Mouse (Mus musculus) cerebellum, postnatal 25 days (tissue): ENCODE data around the gene Cables2.

Experiments used
- DNase-seq, 2 experiments: peaks; one replicate each; pipeline ENCODE4 v3.0.0; 2021; ENCODE audit warnings: mixed read lengths in 2 of 2

Gene Cables2

DNA sequence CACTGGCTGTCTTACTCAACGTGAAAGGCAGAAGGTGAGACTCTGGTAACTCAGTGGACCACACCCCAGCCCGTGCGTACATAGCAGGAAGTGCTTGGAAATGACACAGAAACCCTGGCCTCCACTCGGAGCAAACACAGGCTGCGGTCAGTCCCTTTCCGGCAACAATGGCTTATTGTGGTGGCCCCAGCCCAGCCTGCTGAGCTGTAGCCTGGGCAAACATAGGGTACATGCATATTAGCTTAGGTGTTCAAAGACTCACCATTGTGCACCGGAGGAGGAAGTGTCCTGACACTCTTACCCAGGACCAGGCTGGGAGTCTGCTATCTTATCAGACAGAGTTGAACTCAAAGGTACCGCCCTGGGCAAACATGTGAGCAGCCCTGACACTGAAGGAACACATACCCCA, 3.6 kb upstream of the Cables2 start:
- DNase-seq, result no peak

DNA sequence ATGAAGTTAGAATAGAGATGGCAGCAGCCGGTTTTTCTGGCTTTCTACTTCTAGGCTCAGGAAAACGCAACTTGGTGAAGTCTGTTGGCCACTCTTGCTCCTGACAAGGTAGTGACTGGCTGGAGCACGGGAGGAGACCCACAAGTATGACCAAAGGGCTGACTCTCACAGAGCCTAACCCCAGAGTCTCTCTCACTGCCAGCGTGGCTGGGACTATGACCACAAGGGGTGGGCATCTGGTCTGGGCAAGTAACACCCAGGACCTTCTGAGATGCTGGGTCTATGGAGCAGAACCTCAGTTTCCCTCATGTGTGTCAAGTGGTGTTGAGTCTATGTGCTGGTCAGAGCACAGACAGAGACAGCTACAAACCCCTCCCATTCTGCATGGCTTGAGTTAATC, 3.1 kb upstream of the Cables2 start:
- DNase-seq, result no peak

DNA sequence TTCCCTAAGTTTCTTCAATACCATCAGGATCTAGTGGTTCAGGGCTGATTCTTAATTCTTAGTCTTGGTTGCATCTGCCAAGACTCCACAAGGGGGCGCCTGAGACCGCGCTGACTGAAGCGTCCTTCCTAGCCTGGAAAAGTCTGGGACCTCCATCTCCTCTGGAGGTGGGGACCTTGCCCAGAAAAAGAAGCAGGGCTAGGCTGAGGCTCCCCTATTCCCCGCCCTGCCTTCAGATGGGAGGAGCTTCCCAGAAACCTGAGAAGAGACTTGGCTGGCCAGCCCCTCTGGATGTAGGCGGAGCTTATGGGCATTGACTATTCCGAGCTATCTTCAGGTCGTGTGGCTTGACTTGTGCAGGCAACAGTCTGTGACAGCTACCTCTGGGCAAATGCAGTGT, 2.5 kb upstream of the Cables2 start:
- peak; percentile 83 to 87 for DNase-seq

DNA sequence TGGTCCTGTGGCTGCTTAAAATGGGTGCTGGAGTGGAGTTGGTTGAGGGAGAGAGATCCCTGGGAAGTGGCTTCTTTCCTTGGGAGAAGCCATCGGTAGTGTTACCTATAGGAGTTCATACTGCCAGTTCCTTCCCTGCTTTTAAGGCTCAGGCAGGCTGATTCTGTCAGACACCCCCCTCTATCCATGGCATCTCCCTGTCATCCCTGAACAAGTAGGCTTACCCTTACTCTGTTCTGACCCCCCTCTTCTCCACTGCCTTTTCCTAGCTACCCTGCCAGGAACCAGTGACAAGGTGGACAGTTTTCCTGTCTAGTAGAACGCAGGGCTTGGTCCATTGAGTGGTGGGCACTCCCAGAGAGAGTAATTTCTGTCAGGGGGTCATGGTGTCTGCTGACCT, 1.2 kb upstream of the Cables2 start:
- DNase-seq, result no peak

DNA sequence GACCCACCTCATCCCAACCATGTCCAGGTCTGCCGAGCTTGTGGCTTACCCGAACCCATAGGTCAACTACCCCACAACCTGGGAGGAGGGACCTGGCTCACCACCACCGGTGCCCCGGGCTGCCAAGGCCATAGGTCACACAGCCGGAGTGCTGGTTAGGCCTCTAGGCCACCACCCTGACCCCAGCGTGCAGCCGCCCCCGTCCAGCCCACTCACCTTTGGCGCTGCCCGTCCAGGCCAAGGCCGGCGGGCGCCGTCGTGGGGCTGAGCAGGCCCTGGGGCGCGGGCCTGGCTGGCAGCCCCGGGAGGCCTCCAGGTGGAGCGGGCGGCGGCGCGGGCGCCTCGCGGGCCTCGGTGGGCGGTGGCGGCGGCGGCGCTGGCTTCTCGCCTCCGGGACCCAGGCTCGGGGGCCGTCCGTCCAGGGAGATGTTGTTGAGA, 393 bp downstream of the Cables2 start:
- DNase-seq, result no peak

DNA sequence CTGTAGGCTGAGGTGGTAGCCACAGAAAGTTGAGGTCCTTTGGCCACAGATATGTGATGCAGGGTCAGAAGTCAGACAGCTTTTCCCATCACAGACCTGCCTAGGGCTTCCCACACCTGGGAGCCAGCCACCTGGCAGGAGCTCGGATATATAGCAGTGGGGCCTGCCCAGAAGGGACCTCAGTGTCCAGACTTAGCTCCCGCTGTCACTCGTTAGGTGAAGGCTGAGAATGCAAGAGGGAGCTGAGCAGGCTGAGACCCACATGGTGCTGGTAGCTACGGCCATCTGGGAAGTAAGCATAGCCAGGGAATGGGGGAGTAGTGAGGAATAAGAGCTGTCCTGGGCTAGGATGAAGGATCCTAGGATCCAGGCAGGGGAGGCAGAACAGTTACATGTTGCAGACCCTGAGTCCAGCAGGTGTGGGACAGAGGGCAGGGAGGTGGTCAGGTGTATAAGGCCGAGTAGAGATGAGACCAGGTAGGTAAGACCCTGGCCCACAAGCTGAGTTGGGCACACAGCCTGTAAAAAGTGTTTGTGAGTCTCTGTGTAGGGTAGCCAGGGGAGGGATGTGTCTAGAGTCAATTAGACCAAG, 1.4 kb downstream of the Cables2 start:
- DNase-seq, result peak in 1 of 2 experiments; percentile 31

DNA sequence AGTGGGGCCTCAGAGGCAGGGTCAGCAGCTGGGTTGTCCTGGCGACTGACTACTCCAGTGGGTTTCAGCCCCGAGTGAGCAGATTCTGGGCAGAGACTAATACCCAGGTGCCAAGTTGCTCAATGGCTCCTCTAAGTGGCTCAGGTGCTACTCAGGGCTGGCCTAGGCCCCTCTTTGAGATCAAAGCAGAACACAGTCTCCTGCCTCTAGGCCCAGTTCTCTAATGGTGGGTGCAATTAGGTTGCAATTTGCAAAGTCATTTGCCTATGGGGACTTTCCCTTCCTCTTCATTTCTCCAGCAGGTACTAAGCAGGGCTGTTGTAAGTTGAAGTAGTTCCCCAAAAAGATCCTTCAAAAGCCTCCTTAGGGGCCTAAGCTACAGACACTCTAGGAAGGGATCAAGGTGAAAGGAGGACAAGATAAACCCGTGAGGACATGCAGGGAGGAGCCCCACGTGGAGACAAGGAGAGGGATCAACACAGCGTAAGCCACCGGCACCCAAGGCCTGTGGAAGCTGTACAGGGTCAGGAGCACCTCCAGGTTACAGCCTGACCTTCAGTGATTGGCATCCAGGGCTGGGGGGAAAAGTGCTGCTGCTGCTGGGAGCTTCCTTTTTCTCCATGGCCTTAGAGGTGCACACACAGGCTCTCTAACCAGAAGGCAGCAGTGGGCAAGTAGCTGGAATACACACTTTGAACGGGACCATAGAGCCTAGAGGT, 2.6 kb downstream of the Cables2 start:
- no peak for DNase-seq

DNA sequence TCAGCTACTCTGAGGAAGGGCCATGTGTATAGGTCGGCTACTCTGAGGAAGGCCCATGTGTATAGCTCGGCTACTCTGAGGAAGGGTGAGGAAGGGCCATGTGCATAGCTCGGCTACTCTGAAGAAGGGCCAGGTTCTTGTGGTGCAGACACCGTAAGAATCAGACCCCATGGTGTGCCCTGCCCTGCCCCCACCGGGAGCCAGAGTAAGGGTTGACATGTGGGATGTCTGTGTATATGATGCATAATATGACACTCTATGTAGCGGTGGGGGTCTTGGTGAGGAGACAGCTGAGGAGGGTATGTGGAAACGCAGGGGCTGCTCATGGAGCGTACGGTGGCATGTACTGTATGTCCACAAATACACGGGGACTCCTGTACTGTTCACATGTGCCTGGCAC, 4.0 kb downstream of the Cables2 start:
- DNase-seq, result no peak

DNA sequence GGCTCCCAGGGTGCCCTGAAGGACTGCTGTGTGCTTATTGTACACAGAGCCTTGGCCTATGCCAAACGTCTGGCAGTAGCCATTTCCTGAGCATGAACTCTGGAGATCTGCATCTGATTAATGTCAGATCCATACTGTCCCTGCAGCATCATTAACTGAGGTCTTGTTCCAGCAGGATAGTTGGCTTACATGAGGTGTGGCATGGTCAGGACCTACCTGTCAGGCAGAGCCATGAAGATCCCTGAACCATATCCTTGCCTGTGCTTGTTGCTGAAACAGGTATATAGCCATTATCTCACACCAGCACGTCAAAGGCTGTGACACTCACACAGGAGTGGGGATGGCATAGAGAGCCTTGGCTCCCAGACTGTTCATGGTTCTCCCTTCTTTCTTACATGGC, 5.3 kb downstream of the Cables2 start:
- DNase-seq, result no peak

DNA sequence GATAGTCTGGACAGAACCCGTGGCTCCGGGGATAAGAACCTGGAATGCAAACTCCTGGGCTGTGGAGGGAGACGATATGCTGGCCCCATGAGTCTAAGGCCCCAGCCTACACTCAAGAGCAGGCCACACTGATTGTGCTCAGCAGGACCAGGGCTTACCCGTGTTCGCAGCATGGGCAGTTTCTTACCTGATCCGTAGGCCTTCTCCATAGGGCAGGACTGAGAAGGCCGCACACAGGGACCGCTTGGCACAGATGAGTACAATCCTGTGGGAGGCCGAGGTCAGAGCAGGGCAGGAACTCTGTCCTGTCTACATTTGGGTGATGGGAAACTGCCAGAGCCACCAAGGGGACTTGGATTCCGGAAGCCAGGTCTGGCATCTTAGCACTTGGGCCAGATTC, 10.4 kb downstream of the Cables2 start:
- peak in 1 of 2 experiments; percentile 6 for DNase-seq

DNA sequence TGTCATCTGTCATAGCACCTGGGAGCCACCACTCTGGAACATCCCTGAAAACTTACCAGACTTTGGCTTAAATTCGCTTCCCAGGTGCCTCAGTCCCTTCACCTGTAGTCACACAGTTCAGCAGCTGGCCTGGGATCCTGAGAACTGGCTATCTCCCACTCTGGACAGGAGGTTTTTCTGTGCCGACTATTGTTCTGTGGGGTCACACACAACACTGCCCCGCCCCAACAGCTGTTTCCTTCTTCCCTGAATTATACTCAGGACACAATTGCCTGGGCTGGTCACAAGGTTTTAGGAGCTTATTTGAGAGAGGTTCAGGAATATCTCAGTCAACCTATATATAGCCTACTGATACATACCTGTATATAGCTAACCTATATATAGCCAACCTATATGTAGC, 10.9 kb downstream of the Cables2 start:
- DNase-seq, result no peak

DNA sequence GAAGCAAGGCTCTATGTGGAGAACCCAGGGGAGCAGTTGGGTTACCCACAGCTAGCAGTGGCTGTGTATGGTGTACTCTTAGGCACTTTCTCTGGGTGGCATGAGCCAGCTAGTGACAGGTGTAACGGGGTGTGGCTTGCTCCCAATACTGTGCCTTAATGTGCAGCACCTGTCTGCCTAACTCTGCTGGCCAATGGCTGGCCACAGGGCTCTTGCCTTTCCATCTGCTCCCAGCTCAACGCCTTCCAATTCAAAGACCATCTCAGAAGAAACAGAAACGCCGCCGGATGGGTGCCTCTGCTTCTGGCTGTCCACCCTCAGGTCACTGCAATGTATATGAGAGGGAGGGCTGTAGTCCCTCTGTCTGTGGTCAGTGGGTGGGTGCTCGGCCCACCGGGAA, 11.4 kb downstream of the Cables2 start:
- DNase-seq, result peak in 1 of 2 experiments; percentile 36

DNA sequence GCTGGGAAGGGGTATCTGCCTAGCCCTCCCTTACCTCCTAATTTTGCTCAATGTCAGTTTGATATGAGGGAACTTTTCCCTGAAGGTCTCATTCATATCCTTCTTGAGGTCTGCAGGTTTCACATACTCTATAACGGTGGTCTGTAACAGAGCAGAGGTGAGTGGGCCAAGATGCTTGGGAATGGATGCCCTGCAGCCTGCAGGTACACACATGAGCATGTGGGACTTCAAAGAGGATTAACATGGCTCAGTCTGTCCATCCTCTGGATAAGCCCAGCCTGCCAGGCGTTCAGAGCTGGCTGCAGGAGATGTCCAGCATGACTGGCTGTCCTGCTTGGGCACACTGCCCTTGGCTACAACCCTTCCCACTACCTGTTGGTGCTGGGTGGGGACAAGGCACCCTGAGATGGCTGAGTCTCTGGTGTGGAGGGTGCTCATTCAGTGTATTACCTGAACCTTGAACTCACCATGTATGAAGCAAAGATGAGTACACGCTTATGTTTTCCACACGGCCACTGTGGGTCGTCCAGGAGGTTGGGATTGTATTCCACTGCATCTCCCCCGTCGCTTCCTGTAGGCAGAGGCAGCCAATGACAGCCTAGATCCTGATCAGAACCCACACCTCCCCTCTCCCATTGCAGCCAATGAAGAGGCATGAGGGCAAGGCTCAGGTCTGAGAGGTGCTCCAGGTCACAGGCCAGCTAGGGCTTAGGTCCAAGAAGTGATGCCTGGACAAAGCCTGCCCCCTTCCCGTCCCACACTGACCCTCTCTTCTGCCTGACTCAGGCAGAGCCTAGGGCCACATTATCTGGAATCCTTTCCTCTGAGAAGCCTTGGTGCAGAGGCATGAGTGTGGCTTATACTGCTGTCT, 12.5 kb downstream of the Cables2 start:
- peak in 1 of 2 experiments; percentile 7 for DNase-seq

DNA sequence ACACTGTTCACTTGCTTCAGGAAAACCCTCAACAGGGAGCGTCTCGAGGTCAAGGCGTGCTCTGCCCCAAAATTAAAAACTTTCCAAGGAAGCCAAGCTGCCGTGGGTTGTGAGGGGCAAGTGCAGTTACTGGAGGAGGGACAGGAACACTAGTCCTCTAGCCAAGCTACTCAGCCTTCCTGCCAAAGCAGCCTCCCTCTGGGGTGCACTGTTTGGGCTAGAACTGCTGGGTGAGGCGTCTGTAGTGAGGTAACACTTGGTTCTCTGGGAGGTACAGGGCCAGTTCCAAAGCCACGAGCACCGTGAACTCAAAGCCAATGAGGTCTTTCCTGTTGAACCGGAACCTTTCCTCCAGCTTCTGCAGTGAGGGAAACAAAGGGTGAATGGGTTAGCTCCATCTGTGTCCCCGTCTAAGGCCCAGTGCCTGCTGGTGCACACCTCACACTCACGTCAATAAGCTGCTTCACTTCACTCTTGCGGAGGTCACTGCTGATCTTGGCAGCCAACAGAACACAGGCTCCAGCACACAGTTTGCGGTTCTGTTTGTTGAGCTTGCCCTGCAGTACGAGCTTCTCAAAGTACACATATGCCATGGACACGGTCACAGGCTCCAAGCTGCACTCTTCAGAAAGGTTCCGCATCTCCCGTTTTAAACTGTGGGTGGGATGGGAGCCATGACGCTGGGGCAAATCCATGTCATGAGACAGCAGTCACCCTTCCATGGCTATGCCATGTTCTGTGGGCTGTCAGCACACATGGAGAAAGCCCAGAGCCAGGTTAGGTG, 13.3 kb downstream of the Cables2 start:
- DNase-seq, result peak in 1 of 2 experiments; percentile 9

DNA sequence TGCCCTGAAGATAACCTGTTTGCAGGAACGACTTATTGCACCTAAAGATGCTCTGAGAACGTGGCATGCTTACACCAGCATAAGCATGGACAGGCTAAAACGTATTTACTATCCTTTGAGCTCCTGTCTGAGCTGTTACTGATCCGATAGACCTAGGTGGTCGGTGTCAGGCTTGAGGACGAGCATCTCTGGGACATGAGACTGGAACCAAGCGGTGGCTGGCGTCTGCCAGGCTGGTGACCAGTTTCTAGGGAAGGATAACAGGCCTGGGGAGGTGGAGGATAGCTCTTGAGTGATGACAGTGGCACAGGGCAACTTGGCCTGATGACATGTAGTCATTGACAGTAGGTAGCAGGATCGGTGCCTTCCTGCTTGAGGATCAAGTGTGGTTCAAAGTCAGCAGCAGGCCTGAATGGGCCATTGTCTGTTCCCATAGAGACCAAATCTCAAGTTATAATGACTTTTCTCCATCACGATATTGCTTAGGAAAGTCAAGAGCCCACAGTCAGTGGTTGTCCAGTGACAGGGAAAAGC, 14.3 kb downstream of the Cables2 start:
- DNase-seq, result peak in 1 of 2 experiments; percentile 4

DNA sequence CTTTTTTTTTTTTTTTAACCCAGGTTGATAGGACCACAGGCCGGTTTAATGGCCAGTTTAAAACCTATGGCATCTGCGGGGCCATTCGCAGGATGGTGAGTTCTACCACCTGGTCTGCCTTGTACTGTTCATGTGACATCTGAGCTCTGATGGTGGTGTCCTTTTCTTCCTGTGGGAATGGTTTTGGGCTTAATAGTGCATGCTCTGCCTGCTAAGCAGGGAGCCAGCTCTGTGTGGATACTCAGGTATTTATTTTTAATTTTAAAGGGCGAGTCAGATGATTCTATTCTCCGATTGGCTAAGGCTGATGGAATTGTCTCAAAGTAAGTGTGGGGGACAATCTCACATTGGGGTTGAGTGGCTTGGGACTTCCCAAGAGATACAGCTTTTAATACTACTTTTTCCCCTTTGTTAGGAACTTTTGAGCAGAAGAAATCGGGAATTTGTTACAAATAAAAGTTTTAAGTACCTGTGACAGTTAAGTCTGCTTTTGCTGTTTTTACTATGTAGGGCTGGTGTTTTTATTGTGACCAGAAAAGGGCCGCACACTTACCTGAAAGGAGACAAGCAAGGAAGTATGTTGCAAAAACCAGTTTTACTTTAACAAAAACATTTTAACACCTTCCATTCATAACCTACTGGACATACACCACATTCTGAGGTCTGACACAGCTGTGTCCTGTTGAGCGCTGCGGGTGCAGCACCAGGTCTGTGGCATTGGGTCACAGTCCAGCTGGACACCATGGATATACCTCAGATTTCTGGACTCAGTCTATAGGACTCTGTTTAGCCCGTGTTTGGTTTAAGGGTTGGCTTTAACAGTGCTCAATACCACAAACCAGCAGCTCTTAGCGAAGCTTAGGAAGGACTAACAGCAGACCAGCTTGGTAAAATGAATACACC, 15.1 kb downstream of the Cables2 start:
- peak in 1 of 2 experiments; percentile 11 for DNase-seq

DNA sequence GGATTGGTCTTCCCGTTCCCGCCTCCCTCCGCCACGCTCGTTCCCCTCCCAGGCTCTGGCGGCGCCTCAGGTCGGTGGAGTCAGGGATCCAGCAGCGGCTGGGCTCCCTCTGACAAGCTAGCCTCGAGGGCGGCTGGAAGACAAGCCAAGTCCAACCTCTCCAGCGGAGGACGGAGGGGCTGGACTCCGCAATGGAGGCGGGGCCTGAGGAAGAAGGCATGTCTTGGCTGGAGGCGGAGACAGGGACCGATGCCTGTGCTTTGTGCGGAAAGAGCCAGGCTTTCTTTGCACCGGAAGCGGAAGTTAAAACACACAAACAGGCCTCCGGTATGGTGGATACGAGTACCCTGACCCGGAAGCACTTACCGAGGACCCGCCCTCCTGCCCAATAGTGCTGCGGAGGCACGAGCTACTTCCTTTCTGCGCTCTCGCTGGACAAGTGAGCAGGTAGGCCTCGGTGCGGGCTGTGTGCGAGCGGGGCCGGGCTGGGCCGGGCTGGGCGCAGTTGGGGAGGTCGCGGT, 16.2 kb downstream of the Cables2 start, which contains the start of gene Rps21:
TSS of gene Rps21 (plus strand) at position 377 of the 521 bp plus-strand sequence.
- peak; percentile 96 to 98 for DNase-seq

DNA sequence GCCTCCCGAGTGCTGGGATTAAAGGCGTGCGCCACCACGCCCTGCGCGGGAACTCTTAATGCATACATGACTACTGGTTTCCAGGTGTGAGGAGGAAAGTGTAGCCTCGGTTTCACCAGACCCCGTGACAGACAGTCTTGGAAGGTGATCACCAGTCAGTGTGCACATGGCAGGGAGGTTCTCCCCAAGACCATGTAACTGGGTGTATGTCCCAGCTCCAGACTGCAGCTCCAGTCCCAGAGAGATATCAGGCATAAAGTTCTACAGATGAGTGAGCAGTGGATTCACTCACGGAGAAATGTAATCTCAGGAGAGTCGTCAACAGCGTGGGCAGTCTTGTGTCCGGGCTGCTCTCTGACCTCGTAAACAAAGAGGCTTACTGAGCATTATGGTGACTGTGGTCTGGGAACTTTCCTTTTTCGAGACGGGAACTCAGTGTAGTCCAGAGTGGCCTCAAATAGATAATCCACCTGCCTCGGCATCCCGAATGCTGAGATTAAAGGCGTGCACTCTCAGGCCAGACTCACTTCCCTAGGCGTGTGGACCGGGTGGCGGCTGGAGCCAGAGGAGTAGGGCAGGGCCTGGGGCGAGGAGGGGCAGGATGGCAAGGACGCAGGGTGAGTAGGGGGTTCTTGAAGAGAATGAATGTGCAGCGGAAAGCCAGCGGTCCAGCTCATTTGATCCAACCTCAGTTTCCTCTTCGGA, 16.8 kb downstream of the Cables2 start:
- peak in 1 of 2 experiments; percentile 29 for DNase-seq

DNA sequence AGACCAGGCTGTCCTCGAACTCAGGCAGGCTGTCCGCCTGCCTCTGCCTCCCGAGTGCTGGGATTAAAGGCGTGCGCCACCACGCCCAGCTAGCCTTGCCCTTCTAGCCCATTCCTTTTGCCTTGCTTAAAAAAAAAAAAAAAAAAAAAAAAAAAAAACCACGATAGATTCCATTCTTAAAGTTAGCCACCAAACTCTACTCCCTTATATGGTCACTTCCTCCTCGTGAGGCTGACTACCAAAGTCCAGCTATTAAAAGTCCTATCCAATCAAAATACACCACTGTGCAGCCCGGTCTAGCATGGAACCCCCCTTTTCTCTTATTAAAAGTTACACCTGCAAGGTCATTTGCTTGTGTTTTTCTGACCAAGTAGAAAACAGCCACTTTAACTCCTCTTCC, 17.6 kb downstream of the Cables2 start:
- DNase-seq, result no peak
